Mouse (Mus musculus): Measurements from ENCODE around the gene Twnk. TPM values are rescaled to one million over a fixed set of nuclear protein-coding genes. Genes with fewer than 3 reads are reported as not detected.

Twnk gene
- polyA plus RNA-seq, 1 experiment from 2014 or later: 7.5 TPM

- WGBS: 38% methylated on average over 15 of the region's 15 CpGs
- ATAC-seq (no peak), DNase-seq (ENCODE audit: low spot score) (no peak)
- H3K4me1 ChIP-seq (ENCODE audit: insufficient read depth, low read depth, low read length): peaks cover 7% of the 10 kb centered on the region
- peaks cover 17% of the 10 kb centered on the region; the same call in 1 of the 2 replicates for H3K27me3 ChIP-seq (replicated peaks; ENCODE audit: insufficient read depth, low read length)
- no peak overlapping the region for H3K9ac ChIP-seq (replicated peaks; ENCODE audit: low read depth)
- no peak overlapping the region for H3K4me3 ChIP-seq (ENCODE audit: low read depth, low read length)
- TF ChIP-seq EP300 (IDR thresholded peaks at IDR 0.05) (no peak), CTCF (IDR thresholded peaks at IDR 0.05) (no peak)
- H3K27ac ChIP-seq (ENCODE audit: low read length): no peak overlapping the region
- H3K9me3 ChIP-seq (ENCODE audit: low read length): no peaks in the 10 kb centered on the region
- H3K4me2 ChIP-seq (replicated peaks; ENCODE audit: low read depth, low read length): no peak overlapping the region
- H3K36me3 ChIP-seq (ENCODE audit: insufficient read depth, low read length): 0 out of 2 replicates have a peak, but pooled peaks cover 6% of the 10 kb centered on the region
Observed at GRCm38 (mm10) chr19:45045236-45045635, 39.8 kb downstream of the Twnk start.

GRCm38 (mm10) chr19:45045651-45046050, 40.2 kb downstream of the Twnk start, which contains the start of gene Pdzd7:
Gene Pdzd7 (minus strand): TSS chr19:45045717.
- DNase-seq (ENCODE audit: low spot score) (no peak), ATAC-seq (no peak)
- Histone ChIP-seq H3K4me1 (ENCODE audit: insufficient read depth, low read depth, low read length) (peaks cover 7% of the 10 kb centered on the region), H3K36me3 (ENCODE audit: insufficient read depth, low read length) (0 out of 2 replicates have a peak, but pooled peaks cover 6% of the 10 kb centered on the region), H3K4me2 (replicated peaks; ENCODE audit: low read depth, low read length) (peak within 1 kb of the TSS; percentile 67), H3K27ac (ENCODE audit: low read length) (peak within 1 kb of the TSS; percentile 99; the same call in 1 of the 2 replicates), H3K27me3 (replicated peaks; ENCODE audit: insufficient read depth, low read length) (peaks cover 17% of the 10 kb centered on the region; the same call in 1 of the 2 replicates), H3K4me3 (ENCODE audit: low read depth, low read length) (peak within 1 kb of the TSS; percentile 57), H3K9ac (replicated peaks; ENCODE audit: low read depth) (0 out of 2 replicates have a peak within 1 kb of the TSS, but pooled peaks have one; percentile 0), H3K9me3 (ENCODE audit: low read length) (no peaks in the 10 kb centered on the region)
- 78% methylated on average over 5 of the region's 5 CpGs for WGBS
- no peak for TF ChIP-seq EP300 (IDR thresholded peaks at IDR 0.05)
- no peak for TF ChIP-seq CTCF (IDR thresholded peaks at IDR 0.05)

DNA sequence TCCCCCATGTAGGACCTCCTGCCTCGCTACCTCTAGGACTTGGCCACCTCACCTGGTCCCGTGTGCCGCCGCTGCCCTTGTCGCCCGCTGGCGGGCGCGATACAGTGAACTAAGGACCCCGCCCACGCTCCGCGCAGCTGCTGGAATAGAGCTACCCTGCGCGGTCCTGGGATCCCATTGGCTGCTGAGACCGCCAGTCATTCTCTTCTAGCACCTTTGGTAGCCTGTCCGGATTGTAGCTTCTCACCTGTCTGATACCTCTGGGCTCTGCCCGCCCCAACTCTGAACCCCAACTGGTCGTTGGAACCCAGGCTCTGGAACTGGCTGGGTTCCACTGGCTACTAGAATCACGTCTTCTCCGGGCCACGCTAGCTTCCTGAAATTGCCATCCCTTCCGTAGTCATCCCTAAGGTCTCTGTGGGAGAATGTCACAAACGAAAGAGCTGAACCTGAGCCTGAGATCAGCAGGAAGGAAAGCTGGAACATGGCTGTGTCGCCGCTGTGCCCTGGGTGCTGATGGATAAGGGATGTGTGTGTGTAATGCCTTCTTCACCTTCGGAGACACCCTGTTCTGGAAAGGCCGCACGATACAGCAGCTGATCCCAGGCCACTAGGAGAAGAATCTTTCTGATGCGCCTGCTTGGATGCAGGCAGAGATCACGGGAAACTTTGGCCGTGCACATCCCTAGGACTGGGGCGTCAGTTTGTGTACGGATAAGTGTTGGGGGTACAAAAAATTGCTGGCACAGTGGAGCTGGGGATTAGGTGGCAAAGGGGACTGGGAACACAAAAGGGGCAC, 41.3 kb downstream of the Twnk start:
- 2% methylated on average over 34 of the region's 34 CpGs for WGBS
- Histone ChIP-seq H3K36me3 (ENCODE audit: insufficient read depth, low read length) (peaks cover 6% of the 10 kb centered on the region; the same call in 1 of the 2 replicates), H3K27ac (ENCODE audit: low read length) (peak overlapping the region; percentile 99), H3K4me2 (replicated peaks; ENCODE audit: low read depth, low read length) (peak overlapping the region; percentile 67), H3K27me3 (replicated peaks; ENCODE audit: insufficient read depth, low read length) (peaks cover 17% of the 10 kb centered on the region; the same call in 1 of the 2 replicates), H3K9me3 (ENCODE audit: low read length) (no peaks in the 10 kb centered on the region), H3K4me3 (ENCODE audit: low read depth, low read length) (peak overlapping the region; percentile 57), H3K4me1 (ENCODE audit: insufficient read depth, low read depth, low read length) (peaks cover 7% of the 10 kb centered on the region), H3K9ac (replicated peaks; ENCODE audit: low read depth) (peak overlapping the region; percentile 9; the same call in 1 of the 2 replicates)
- ATAC-seq (peak; percentile 49), DNase-seq (ENCODE audit: low spot score) (peak; percentile 94)
- TF ChIP-seq CTCF (IDR thresholded peaks at IDR 0.05): peak; percentile 38
- no peak for TF ChIP-seq EP300 (IDR thresholded peaks at IDR 0.05)

DNA sequence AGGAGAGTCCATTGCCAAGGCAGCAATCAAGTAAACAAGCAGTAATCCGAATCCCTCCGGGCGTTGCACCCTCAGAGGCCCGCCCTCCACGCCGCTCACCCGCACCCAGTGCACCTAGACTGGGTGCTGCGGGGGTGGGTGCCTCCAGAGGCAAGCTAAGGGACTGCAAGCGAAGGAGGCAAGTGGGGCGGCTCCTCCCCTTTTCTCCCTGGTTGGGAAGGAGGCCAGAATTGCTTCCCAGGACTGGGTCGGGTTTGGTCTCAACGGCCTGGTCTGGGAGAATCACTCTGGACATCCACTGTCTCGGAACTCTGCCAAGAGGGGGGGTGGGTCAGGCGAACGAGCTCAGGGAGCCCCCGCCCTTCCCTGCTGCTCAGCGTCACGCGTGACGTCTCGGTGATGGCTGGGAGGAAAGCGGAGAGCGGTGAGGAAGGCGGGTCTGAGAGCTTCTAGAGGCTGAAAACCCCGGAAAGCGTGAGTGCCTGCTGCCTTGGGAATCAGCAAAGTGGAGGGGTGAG, 42.0 kb downstream of the Twnk start, which contains the start of gene Sfxn3:
TSS of gene Sfxn3 (plus strand) at position 87 of the 518 bp plus-strand sequence.
- Histone ChIP-seq H3K9me3 (ENCODE audit: low read length) (no peaks in the 10 kb centered on the region), H3K27ac (ENCODE audit: low read length) (peak within 1 kb of the TSS; percentile 99), H3K36me3 (ENCODE audit: insufficient read depth, low read length) (peaks cover 11% of the 10 kb centered on the region; the same call in 1 of the 2 replicates), H3K9ac (replicated peaks; ENCODE audit: low read depth) (peak within 1 kb of the TSS; percentile 65), H3K4me1 (ENCODE audit: insufficient read depth, low read depth, low read length) (peaks cover 7% of the 10 kb centered on the region), H3K4me2 (replicated peaks; ENCODE audit: low read depth, low read length) (peak within 1 kb of the TSS; percentile 67), H3K4me3 (ENCODE audit: low read depth, low read length) (peak within 1 kb of the TSS; percentile 57), H3K27me3 (replicated peaks; ENCODE audit: insufficient read depth, low read length) (peaks cover 17% of the 10 kb centered on the region; the same call in 1 of the 2 replicates)
- ATAC-seq: peak; percentile 82
- TF ChIP-seq CTCF (IDR thresholded peaks at IDR 0.05) (peak; percentile 83), EP300 (IDR thresholded peaks at IDR 0.05) (0 out of 2 replicates have a peak, but pooled peaks have one; percentile 33)
- peak; percentile 97 for DNase-seq (ENCODE audit: low spot score)
- 0% methylated on average over 26 of the region's 26 CpGs for whole genome bisulfite sequencing

DNA sequence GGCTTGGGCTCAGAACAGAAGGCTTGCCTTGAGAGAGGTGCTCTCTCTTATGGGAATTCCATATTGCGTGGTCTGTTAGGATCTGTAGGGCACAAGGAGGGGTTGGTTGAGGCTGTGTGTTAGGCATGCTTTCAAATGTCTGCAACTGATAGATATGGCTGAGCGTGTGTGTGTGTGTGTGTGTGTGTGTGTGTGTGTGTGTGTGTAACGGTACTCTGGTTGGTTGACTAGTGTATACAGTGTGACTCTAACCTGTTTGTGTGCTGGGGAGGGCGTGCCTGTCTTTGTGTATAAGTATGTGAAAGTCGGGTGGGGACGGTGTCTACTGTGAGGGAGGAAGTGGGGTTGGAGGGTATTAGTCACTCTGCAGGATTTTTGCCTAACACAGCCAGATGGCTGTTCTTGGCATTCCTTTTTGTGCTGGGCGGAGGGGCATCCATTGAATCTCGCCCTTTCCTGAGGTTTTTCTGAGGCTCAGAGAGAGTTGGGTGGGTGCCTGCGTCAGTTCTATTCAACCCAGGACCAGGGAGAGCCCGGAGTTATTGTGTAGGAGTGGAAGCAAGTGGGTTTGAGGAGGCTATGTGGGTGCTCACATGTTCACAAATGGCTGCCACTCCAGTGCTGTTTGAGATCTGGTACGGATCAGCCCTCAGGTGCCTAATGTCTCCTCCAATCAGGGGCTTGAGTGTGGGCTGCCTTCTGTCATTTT, 42.6 kb downstream of the Twnk start:
- Histone ChIP-seq H3K9ac (replicated peaks; ENCODE audit: low read depth) (peak overlapping the region; percentile 65), H3K36me3 (ENCODE audit: insufficient read depth, low read length) (peaks cover 11% of the 10 kb centered on the region; the same call in 1 of the 2 replicates), H3K4me3 (ENCODE audit: low read depth, low read length) (peak overlapping the region; percentile 57), H3K4me2 (replicated peaks; ENCODE audit: low read depth, low read length) (peak overlapping the region; percentile 67), H3K4me1 (ENCODE audit: insufficient read depth, low read depth, low read length) (peaks cover 7% of the 10 kb centered on the region), H3K27ac (ENCODE audit: low read length) (peak overlapping the region; percentile 99), H3K27me3 (replicated peaks; ENCODE audit: insufficient read depth, low read length) (peaks cover 17% of the 10 kb centered on the region; the same call in 1 of the 2 replicates), H3K9me3 (ENCODE audit: low read length) (no peaks in the 10 kb centered on the region)
- TF ChIP-seq EP300 (IDR thresholded peaks at IDR 0.05): peak; percentile 69
- TF ChIP-seq CTCF (IDR thresholded peaks at IDR 0.05): 0 out of 2 replicates have a peak, but pooled peaks have one; percentile 5
- 6% methylated on average over 11 of the region's 11 CpGs for WGBS
- peak; percentile 98 for DNase-seq (ENCODE audit: low spot score)
- ATAC-seq: peak; percentile 89

All from lung, postnatal 0 days (tissue).